Mouse (Mus musculus) kidney, postnatal 36 days (tissue): ENCODE data around the gene Gm13289.
"Not testable (repeated sequence)": the region's sequence is repeated elsewhere in the genome, so short reads cannot be mapped to it uniquely, and the experiment has no call there.

Source experiments
- DNase-seq, 2 experiments: peaks; one replicate each; pipeline ENCODE4 v3.0.0; 2021 to 2022; ENCODE audit warnings: mixed read lengths in 2 of 2

Gm13289 gene

GRCm38 (mm10) chr4:88776622-88777021 lies at the start of gene Gm13289:
TSS of gene Gm13289 (plus strand) at chr4:88776922.
- not testable (repeated sequence) for DNase-seq

GRCm38 (mm10) chr4:88727324-88727723 lies 49.4 kb upstream of the Gm13289 start:
- DNase-seq = peak; percentile 52 to 77

- DNase-seq = peak; percentile 64 to 89
Observed at GRCm38 (mm10) chr4:88738480-88738879, 38.2 kb upstream of the Gm13289 start.

GRCm38 (mm10) chr4:88739036-88739435 lies 37.7 kb upstream of the Gm13289 start:
- no peak for DNase-seq

- no peak for DNase-seq
Observed at GRCm38 (mm10) chr4:88741426-88741825, 35.3 kb upstream of the Gm13289 start.

- no peak for DNase-seq
Observed at GRCm38 (mm10) chr4:88742771-88743371, 33.9 kb upstream of the Gm13289 start.

- no peak for DNase-seq
Observed at GRCm38 (mm10) chr4:88744207-88744606, 32.5 kb upstream of the Gm13289 start.

GRCm38 (mm10) chr4:88749926-88750325 lies 26.8 kb upstream of the Gm13289 start:
- no peak for DNase-seq

- peak; percentile 23 to 34 for DNase-seq
Observed at GRCm38 (mm10) chr4:88754818-88755340, 21.8 kb upstream of the Gm13289 start, which contains the start of gene Gm13271. TSS of gene Gm13271 (plus strand) at chr4:88754868.

- DNase-seq = peak in 1 of 2 experiments; percentile 24
Observed at GRCm38 (mm10) chr4:88756581-88757513, 19.9 kb upstream of the Gm13289 start.

- DNase-seq = peak; percentile 87 to 89
Observed at GRCm38 (mm10) chr4:88757628-88758031, 19.1 kb upstream of the Gm13289 start.

GRCm38 (mm10) chr4:88758751-88759150 lies 18.0 kb upstream of the Gm13289 start:
- DNase-seq = not testable (repeated sequence)

GRCm38 (mm10) chr4:88759610-88760268 lies 17.0 kb upstream of the Gm13289 start, which contains the start of gene Gm13283:
TSS of gene Gm13283 (plus strand) at chr4:88760119.
- peak in 1 of 2 experiments; percentile 69 for DNase-seq

GRCm38 (mm10) chr4:88760431-88760830 lies 16.3 kb upstream of the Gm13289 start:
- DNase-seq = peak; percentile 86 to 87

- DNase-seq = peak; percentile 25 to 46
Observed at GRCm38 (mm10) chr4:88761776-88762175, 14.9 kb upstream of the Gm13289 start.

GRCm38 (mm10) chr4:88762341-88762740 lies 14.4 kb upstream of the Gm13289 start:
- DNase-seq = not testable (repeated sequence)

- peak; percentile 66 to 78 for DNase-seq
Observed at GRCm38 (mm10) chr4:88763384-88764018, 13.2 kb upstream of the Gm13289 start.

GRCm38 (mm10) chr4:88773534-88773933 lies 3.2 kb upstream of the Gm13289 start, which contains the start of gene Gm13290:
TSS of gene Gm13290 (plus strand) at chr4:88773834.
- DNase-seq = not testable (repeated sequence)

- not testable (repeated sequence) for DNase-seq
Observed at GRCm38 (mm10) chr4:88779550-88779949, 2.8 kb downstream of the Gm13289 start, which contains the start of gene Gm13272. TSS of gene Gm13272 (plus strand) at chr4:88779850.

- DNase-seq = not testable (repeated sequence)
Observed at GRCm38 (mm10) chr4:88780320-88780719, 3.6 kb downstream of the Gm13289 start.

GRCm38 (mm10) chr4:88781831-88782230 lies 5.1 kb downstream of the Gm13289 start, which contains the start of gene Ifnz:
TSS of gene Ifnz (plus strand) at chr4:88782131.
- not testable (repeated sequence) for DNase-seq

- DNase-seq = peak; percentile 19 to 28
Observed at GRCm38 (mm10) chr4:88782335-88782734, 5.6 kb downstream of the Gm13289 start.
